Mouse (Mus musculus) embryonic facial prominence, embryonic 10.5 days (tissue): ENCODE measurements around the gene Donson. TPM values are rescaled to one million over a fixed set of nuclear protein-coding genes. Genes with fewer than 3 reads are reported as not detected.

Experiments
- DNase-seq: peaks from one replicate; pipeline ENCODE4 v3.0.0-alpha.2; 2017; ENCODE audit warnings: low spot score
- H3K27ac ChIP-seq: fragments of 300-500 bp; sonication (generic); replicated peaks from 2 replicates; pipeline ENCODE4 v1.5.1; 2016; ENCODE audit warnings: mild to moderate bottlenecking
- H3K27me3 ChIP-seq: fragments of 300-500 bp; sonication (generic); replicated peaks from 2 replicates; pipeline ENCODE4 v1.6.1; 2016; ENCODE audit warnings: low read depth, mild to moderate bottlenecking; ENCODE audit not compliant: poor library complexity, severe bottlenecking
- H3K36me3 ChIP-seq: fragments of 300-500 bp; sonication (generic); replicated peaks from 2 replicates; pipeline ENCODE4 v1.6.1; 2016; ENCODE audit warnings: mild to moderate bottlenecking, moderate library complexity
- H3K4me1 ChIP-seq: fragments of 300-500 bp; sonication (generic); 2 replicates; pipeline ENCODE4 v1.6.1; 2016
- H3K4me3 ChIP-seq: fragments of 300-500 bp; sonication (generic); 2 replicates; pipeline ENCODE4 v1.5.1; 2016; ENCODE audit warnings: mild to moderate bottlenecking, moderate library complexity
- H3K9me3 ChIP-seq: fragments of 300-500 bp; sonication (generic); 2 replicates; pipeline ENCODE4 v1.6.1; 2016; ENCODE audit warnings: mild to moderate bottlenecking
- WGBS: fragments of 180-500 bp; shearing (Covaris S2); methylation state at CpG from one replicate; pipeline ENCODE4 v1.1.7; 2016; 5-methylcytosine and 5-hydroxymethylcytosine counted together
- polyA plus RNA-seq: library from polyadenylated mRNA; unstranded; fragments of >200 nt; fragmentation: Nextera tagmentation; extraction: Ambion mirVana; gene quantifications from 2 replicates; pipeline ENCODE4 v1.2.1, GENCODE M21; 2016

Gene Donson
- polyA plus RNA-seq: 31.9 and 37.5 TPM in 2 replicates

DNA sequence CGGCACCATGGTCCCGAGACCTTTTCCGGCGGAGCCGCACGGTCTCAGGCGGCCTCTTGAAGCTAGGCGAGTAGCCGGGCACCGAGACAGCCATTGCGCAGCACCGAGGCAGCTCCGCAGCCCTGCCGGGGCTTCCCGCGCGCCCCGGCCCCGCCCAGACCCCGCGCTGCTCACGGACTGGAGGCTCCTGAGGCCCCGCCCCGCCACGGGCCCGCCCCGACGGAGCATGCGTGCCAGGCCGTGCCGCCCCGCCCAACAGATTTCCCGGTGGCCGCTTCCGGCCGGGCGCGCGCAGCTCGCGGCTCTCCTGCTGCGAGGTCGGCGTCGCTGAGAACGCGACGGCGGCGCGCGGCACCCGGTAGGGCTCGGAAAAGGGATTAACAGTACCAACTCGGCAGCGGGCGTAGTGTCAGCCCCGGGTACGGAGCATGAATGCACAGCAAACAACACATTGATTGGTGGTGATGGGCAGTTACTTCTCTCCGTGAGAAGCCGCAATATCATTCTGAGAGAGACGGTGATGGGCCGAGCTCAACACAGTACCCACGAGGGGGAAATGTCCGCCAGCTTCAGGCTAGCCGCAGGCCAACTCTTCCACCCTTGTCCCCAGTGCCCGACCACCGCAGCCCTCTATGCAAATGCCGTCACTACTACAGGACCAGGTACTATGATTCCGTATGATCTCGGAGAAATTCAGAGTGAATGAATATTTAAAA lies at the start of gene Donson:
TSS of gene Donson (minus strand) at position 152 of the 716 bp plus-strand sequence.
- WGBS: under 1% methylated on average over 71 of the region's 71 CpGs
- peak; percentile 97 for DNase-seq
- Histone ChIP-seq H3K27ac (peak within 1 kb of the TSS; percentile 94), H3K4me1 (peaks cover 31% of the 10 kb centered on the region), H3K4me3 (peak within 1 kb of the TSS; percentile 95), H3K9me3 (no peaks in the 10 kb centered on the region), H3K36me3 (peaks cover 32% of the 10 kb centered on the region), H3K27me3 (no peaks in the 10 kb centered on the region)

DNA sequence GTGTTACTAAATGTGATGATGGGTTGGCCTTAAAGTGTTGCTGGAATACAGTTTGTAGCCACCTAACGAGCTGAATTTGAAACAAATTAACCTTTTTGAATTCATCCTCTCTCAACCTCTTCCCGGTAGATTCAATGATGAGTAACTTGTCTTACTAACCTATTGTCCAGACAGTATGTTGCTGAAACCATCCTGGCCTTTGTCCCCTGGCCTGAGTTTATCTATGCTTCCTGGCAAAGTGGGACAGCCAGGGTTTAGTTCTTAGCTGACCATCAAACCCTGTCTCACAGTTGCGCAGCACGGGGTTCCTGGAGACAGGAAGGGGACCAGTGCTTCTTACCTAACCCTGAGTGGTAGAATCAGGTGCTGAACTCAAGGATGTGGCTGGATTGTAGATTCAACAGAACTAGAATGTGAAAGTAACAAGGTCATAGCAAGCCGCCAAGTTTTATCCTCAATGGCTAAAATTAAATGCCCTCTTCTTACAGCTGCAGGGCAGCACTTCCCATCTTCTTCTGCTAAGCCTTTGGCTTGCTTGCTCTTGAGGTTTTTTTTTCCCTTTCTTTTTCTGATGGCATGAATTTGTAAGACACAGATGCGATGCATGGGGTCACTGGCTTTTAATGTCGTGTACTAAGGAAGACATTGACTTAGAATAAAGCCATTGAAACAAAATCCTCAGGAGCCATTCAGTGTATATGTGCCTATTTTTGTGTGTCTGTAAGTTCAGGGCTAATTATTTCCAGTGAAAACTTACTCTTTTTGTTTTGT lies 47.7 kb upstream of the Donson start:
- no peak for DNase-seq

DNA sequence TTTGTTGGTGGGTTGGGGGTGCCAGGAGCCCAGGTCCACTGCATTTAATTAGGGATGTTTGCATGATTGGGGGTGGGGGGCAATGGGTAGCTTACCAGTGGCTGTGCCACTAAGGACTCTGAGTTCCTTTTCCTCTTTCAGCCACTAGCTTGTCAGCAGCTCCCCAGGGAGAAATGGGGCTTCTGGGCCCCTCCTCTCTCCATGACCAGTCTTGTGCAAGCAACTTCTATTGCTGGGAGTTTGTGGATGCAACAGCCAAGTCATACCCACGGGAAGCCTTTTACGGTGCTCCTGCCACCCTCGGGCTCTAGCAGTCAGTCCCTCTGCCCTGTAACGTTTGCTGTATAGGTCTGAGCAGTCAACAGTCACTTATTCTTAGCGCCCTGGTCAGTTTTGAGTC lies 46.2 kb upstream of the Donson start:
- Histone ChIP-seq H3K4me3 (no peak overlapping the region), H3K9me3 (no peaks in the 10 kb centered on the region), H3K4me1 (peaks cover 64% of the 10 kb centered on the region), H3K27ac (no peak overlapping the region), H3K36me3 (no peaks in the 10 kb centered on the region), H3K27me3 (no peaks in the 10 kb centered on the region)
- no peak for DNase-seq
- 74% methylated on average over 5 of the region's 5 CpGs for WGBS

More for the DNA sequence above, 47.7 kb upstream of the Donson start:
- 77% methylated on average over 7 of the region's 7 CpGs for WGBS
- no peak overlapping the region for H3K27ac ChIP-seq
- H3K36me3 ChIP-seq: 0 out of 2 replicates have a peak, but pooled peaks cover 5% of the 10 kb centered on the region
- H3K4me1 ChIP-seq: peaks cover 71% of the 10 kb centered on the region
- no peak overlapping the region for H3K4me3 ChIP-seq
- H3K27me3 ChIP-seq: no peaks in the 10 kb centered on the region
- no peaks in the 10 kb centered on the region for H3K9me3 ChIP-seq

DNA sequence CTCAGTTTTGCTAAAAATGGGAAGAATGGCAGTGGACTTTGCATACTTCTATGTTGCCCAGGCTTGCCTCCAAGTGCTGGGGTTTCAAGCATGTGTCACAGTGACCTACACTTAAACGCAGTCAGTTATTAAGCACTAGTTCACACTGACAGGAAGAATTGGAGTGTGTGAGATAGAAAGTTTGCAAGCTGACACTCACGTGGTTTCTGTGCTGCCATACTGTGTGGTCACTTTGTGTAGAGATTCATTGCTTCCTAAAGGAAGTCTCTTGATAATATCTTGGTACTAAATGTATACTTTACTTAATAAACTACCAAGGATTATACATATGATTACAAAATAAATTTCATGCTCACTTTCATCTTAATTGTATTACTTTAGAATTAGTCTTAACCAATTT lies 44.2 kb upstream of the Donson start:
- WGBS: 81% methylated on average over 2 of the region's 2 CpGs
- Histone ChIP-seq H3K4me1 (peaks cover 53% of the 10 kb centered on the region), H3K27me3 (no peaks in the 10 kb centered on the region), H3K9me3 (no peaks in the 10 kb centered on the region), H3K27ac (no peak overlapping the region), H3K36me3 (no peaks in the 10 kb centered on the region), H3K4me3 (no peak overlapping the region)
- DNase-seq: no peak

DNA sequence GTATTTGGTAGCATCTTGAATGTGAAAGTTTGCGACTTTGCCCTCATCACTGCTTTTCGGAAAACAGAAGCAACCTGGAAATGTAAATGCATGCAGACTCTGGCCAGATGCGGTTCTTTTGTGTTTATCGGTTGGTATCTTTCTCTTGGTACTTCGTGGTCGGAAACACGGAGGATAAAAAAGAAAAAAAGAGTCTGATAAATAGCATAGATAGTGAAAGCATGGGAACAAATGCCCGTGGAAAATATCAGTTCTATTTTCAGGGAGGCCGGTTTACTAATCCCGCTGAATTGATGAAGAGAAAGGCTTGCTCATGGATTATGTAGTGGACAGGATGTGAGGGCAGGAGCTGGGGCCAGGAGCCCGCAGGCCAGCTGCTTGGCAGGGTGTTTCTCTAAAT lies 41.9 kb upstream of the Donson start:
- H3K27me3 ChIP-seq: no peaks in the 10 kb centered on the region
- peaks cover 46% of the 10 kb centered on the region for H3K4me1 ChIP-seq
- WGBS: under 1% methylated on average over 11 of the region's 11 CpGs
- DNase-seq: no peak
- peak overlapping the region; percentile 95 for H3K27ac ChIP-seq
- no peaks in the 10 kb centered on the region for H3K36me3 ChIP-seq
- H3K9me3 ChIP-seq: no peaks in the 10 kb centered on the region
- H3K4me3 ChIP-seq: peak overlapping the region; percentile 95

DNA sequence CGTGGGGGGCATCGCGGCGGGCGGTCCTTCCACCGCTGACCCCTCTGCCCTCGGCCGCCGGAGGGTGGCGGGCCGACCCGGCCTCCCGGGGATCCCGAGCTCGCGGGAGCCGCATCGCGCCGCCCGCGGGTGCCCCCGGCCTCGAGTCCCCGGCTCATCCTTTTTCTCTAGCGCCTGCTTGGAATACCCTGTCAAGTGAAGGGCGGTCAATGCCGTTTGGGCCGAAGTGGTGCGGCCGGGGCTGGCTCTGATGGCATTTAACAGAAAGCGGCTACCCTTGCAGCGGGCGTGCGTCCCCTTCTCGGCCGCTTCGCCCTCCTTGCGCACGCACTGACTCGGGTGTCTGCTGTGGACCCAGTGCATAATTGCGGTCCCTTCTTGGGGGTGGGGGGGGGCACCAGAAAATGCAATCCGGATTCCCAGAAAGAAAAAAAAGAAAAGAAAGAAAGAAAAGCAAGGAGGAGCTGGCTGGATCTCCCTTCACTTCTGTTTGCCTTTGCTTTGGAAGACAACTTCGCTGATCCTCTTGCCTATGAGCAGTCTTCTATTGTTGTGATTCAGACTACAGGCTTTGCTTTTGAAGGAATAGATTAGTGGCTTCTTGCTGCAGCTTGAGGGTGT lies 41.4 kb upstream of the Donson start:
- peak; percentile 75 for DNase-seq
- Histone ChIP-seq H3K27me3 (no peaks in the 10 kb centered on the region), H3K9me3 (no peaks in the 10 kb centered on the region), H3K36me3 (no peaks in the 10 kb centered on the region), H3K4me1 (peaks cover 41% of the 10 kb centered on the region), H3K27ac (peak overlapping the region; percentile 95), H3K4me3 (peak overlapping the region; percentile 95)
- under 1% methylated on average over 44 of the region's 44 CpGs for WGBS

DNA sequence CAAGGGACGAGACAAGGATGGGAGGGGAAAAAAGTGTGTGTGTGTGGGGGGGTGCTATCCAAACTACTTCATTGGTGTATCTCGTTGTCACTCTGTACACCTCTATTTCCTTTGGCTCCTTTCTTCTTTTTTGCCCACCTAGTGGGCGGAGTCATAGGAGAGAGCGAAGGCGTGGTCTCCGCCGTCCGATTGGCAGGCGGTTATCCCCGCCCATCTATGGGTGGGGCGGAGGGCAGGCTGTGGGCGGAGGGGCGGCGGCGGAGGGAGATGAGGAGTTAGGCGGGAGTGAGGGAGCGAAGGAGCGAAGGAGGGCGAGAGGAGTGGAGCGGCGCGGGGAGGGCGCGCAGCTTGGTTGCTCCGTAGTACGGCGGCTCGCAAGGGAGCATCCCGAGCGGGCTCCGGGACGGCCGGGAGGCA lies 40.5 kb upstream of the Donson start, which contains the start of gene Itsn1:
TSS of gene Itsn1 (plus strand) at position 216 of the 417 bp plus-strand sequence.
- DNase-seq: peak; percentile 98
- under 1% methylated on average over 33 of the region's 33 CpGs for WGBS
- H3K4me1 ChIP-seq: peaks cover 33% of the 10 kb centered on the region
- peaks cover 8% of the 10 kb centered on the region; the same call in 1 of the 2 replicates for H3K36me3 ChIP-seq
- no peaks in the 10 kb centered on the region for H3K9me3 ChIP-seq
- H3K4me3 ChIP-seq: peak within 1 kb of the TSS; percentile 95
- H3K27me3 ChIP-seq: no peaks in the 10 kb centered on the region
- peak within 1 kb of the TSS; percentile 95 for H3K27ac ChIP-seq

DNA sequence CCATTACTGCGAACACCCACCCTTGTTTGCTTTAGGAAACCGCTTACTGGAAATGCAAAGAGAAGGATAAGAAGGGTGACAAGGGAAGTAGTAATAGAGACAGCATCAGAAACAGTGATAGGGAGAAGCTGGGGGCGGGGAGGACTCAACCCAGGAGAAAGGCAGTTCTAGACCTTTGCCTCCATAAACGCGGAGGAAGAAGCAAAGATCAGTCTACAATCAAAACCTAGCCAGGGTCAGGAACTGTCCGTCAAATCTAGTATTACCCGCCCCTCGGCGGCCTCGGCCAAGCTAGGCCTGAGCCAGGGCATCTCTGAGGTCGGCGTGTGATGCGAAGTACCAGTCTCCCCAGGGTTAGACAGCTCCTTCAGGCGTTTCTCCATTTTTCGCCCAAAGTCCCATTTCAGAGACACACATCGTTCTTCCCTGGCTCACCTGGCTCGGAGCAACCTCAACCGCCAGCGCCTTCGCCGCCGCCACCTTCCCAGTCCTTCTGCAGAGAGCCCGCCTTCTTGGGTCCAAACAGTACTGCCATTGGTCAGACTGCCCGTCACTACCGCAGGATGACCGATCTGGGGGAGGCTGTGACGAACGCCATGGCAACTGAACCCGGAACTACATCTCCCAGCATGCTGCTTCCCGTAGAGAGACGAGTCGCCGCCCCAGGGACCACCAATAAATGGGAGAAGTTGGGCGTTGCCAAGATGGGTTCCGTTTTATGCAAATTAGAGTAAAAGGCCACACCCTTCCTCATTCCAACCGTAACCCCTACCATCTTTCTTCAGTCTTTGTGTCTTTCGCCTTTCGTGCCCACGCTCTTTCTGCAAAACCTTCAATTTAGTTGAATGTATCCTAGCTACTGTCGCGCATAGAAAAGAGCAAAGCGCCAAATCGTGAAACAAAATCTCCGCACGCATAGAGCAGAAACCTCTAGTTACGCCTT lies 39.8 kb upstream of the Donson start, which contains the start of gene Cryzl1:
TSS of gene Cryzl1 (minus strand) at position 853 of the 943 bp plus-strand sequence.
- WGBS: 1% methylated on average over 46 of the region's 46 CpGs
- peak within 1 kb of the TSS; percentile 95 for H3K4me3 ChIP-seq
- peaks cover 8% of the 10 kb centered on the region; the same call in 1 of the 2 replicates for H3K36me3 ChIP-seq
- no peaks in the 10 kb centered on the region for H3K27me3 ChIP-seq
- peaks cover 31% of the 10 kb centered on the region for H3K4me1 ChIP-seq
- peak; percentile 97 for DNase-seq
- H3K27ac ChIP-seq: peak within 1 kb of the TSS; percentile 95
- no peaks in the 10 kb centered on the region for H3K9me3 ChIP-seq

DNA sequence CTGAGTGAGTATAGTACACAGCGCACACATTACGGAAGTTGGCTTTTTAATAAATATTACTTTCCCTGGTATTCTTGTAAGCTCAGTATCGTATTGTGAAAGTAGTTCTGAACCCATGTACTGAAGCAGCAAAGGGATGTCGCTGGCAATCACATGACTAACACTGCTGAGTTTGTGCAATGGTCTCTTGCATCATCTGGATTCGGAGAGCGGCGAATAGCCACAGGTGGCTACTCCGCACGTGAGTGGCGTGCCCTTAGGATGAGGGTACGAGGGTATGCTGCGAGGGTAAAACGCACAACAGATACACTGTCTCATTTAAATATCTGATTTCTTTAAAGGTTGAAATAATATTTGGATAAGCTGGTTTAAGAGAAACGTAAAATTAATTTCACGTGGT lies 38.9 kb upstream of the Donson start:
- peaks cover 31% of the 10 kb centered on the region for H3K4me1 ChIP-seq
- no peaks in the 10 kb centered on the region for H3K27me3 ChIP-seq
- no peaks in the 10 kb centered on the region for H3K9me3 ChIP-seq
- peaks cover 8% of the 10 kb centered on the region; the same call in 1 of the 2 replicates for H3K36me3 ChIP-seq
- no peak overlapping the region for H3K27ac ChIP-seq
- no peak for DNase-seq
- 90% methylated on average over 15 of the region's 15 CpGs for WGBS
- peak overlapping the region; percentile 95 for H3K4me3 ChIP-seq

DNA sequence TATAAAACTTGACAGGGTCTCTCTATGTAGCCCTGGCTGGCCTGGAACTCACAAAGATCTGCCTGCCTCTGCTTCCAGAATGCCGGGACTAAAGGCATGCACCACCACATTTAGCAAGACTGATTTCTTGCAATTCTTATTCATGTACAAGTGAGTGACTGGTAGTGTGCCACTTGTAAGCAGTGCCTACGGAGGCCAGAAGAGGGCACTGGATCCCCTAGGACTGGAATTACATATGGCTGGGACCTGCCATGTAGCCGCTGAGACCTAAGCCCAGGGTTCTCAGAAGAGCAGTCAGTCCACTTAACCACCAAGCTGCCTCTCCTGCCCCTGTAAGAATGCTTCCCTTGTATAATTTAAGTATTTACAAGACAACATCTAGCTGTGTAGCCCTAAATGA lies 35.7 kb upstream of the Donson start:
- Histone ChIP-seq H3K27ac (no peak overlapping the region), H3K4me3 (no peak overlapping the region), H3K36me3 (peaks cover 26% of the 10 kb centered on the region), H3K9me3 (no peaks in the 10 kb centered on the region), H3K27me3 (no peaks in the 10 kb centered on the region), H3K4me1 (peaks cover 12% of the 10 kb centered on the region)
- WGBS: 45% methylated on average over 3 of the region's 3 CpGs
- peak; percentile 59 for DNase-seq

DNA sequence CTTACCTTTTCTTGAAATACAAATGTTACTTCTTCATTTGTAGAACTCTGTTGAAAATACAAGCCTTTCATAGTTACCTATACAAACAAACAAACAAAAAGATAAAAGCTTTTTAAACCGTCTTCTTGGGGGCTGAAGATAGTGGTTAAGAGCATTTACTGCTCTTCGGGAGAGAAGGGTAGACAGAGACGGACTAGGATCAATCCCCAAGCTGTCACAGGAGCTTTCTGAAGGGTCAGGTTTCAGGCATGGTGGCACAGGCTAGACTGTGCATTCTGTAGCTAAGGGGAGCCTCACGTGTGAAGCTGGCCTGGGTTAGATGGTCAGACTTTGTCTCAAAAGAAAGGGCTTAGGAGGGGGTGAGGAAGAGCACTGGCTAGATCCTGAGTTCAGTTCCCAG lies 28.8 kb upstream of the Donson start:
- 87% methylated on average over 4 of the region's 4 CpGs for WGBS
- H3K4me3 ChIP-seq: no peak overlapping the region
- no peaks in the 10 kb centered on the region for H3K27me3 ChIP-seq
- peaks cover 74% of the 10 kb centered on the region for H3K36me3 ChIP-seq
- no peaks in the 10 kb centered on the region for H3K9me3 ChIP-seq
- DNase-seq: no peak
- H3K4me1 ChIP-seq: no peaks in the 10 kb centered on the region
- no peak overlapping the region; the same call in 1 of the 2 replicates for H3K27ac ChIP-seq
